Mouse (Mus musculus): ENCODE data around the gene Wdr5. TPM values are rescaled to one million over a fixed set of nuclear protein-coding genes. Genes with fewer than 3 reads are reported as not detected.

The Wdr5 gene
- 66.7 and 66.8 TPM in 2 replicates for polyA plus RNA-seq (2016; fragmentation: Nextera tagmentation; extraction: Ambion mirVana)

DNA sequence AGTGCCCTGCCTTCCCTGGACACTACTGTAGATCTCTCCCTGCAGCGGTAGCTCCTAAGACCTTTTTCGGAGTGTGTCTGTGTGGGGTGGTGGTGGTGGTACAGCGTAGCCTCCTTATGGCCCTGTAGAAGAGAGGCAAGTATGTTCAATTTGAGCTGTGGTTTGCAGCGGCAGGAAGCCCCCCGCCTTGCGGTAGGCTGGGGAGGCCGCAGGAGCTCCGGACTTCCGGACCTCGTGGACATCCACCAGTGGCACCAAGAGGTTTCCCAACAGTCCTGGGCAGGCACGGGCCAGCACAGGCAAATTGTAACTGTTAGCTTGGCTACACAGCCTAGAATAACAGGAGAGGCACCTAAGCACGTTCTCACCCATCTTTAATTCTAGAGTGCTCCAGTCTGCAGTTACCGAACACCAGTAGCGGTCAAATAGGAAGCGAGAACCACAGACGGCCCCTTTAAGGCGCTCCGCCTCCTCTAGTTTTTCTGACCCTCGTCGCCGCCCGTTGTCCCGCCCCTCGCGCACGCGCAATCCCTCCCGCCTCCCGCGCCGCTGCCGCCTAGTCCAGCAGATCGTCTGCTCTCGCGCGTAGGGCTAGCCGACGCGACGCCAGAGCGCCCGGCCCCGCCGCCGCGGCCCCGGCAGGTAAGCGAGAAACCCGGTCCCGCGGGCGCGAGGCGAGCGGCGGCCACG, at the start of gene Wdr5:
Wdr5 (plus strand) TSS at position 519 of the 690 bp plus-strand sequence.
- H3K4me2 ChIP-seq (replicated peaks): peak within 1 kb of the TSS; percentile 97
- peak; percentile 85 for ATAC-seq (ENCODE audit: insufficient number of reproducible peaks, insufficient read depth, low FRiP score, low TSS enrichment)
- H3K9me3 ChIP-seq: no peaks in the 10 kb centered on the region
- H3K4me1 ChIP-seq: peaks cover 27% of the 10 kb centered on the region
- H3K4me3 ChIP-seq: peak within 1 kb of the TSS; percentile 90
- H3K27ac ChIP-seq: peak within 1 kb of the TSS; percentile 87
- H3K36me3 ChIP-seq: peaks cover 13% of the 10 kb centered on the region
- peak within 1 kb of the TSS; percentile 94 for H3K9ac ChIP-seq
- no peaks in the 10 kb centered on the region for H3K27me3 ChIP-seq
- under 1% methylated on average over 57 of the region's 57 CpGs for WGBS

DNA sequence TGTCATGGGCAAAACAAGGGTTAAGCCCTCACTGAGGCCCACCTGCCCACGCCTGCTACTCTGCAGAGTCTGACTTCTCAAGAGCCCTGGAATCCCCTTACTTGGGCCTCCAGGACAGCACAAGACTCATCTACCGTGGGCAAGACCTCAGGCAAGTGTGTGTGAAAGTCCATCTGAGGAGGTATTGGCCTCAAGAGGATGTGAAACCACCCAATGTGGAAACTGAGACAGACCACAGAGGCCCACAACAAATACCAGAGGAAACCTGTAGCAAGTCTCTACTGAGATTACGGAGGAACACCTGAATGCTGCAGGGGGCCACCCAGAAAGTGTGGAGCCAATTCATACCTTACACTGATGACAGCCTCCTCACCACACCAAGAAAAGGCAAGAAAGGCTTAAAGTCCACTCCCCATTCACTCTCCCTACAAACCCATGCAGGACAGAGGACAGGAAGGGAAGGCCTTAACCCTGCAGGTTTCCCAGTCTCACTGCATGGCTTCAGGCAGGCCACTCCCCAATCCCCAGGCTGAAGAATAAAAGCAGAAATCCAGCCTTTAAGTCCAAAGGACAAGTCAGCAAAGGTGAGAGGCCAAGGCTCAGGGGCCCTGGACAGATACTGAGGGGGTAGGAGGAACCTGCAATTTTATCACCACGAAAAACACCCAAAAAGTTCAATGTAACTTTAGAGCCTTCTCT, 45.5 kb upstream of the Wdr5 start:
- 67% methylated on average over 4 of the region's 4 CpGs for WGBS

DNA sequence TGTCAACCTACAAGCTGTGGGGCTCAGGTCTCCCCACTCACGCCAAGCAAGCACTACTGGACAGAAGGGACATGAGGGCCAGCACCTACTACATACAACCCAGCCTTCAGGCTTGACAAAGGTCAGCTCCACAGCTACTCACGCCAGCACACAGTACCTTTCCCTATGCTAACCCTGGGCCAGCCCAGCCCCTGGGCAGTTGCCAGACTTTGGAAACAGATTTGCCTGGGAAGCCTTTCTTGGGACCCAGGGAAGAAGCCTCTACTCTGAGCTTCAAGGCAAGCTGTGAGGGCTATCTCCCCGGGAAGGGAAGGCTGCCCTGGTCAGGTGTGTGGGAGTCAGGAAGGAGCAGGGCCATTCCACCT, 45.0 kb upstream of the Wdr5 start:
- Histone ChIP-seq H3K36me3 (peaks cover 31% of the 10 kb centered on the region), H3K4me3 (no peak overlapping the region), H3K27me3 (no peaks in the 10 kb centered on the region), H3K9ac (no peak overlapping the region), H3K4me2 (replicated peaks) (no peak overlapping the region), H3K27ac (no peak overlapping the region), H3K9me3 (no peaks in the 10 kb centered on the region), H3K4me1 (peaks cover 52% of the 10 kb centered on the region)
- WGBS: 72% methylated on average over 3 of the region's 3 CpGs
- no peak for ATAC-seq (ENCODE audit: insufficient number of reproducible peaks, insufficient read depth, low FRiP score, low TSS enrichment)

More for the DNA sequence above, 45.5 kb upstream of the Wdr5 start:
- no peak overlapping the region for H3K4me3 ChIP-seq
- no peak for ATAC-seq (ENCODE audit: insufficient number of reproducible peaks, insufficient read depth, low FRiP score, low TSS enrichment)
- H3K4me1 ChIP-seq: peaks cover 52% of the 10 kb centered on the region
- no peak overlapping the region for H3K27ac ChIP-seq
- H3K27me3 ChIP-seq: no peaks in the 10 kb centered on the region
- peaks cover 36% of the 10 kb centered on the region for H3K36me3 ChIP-seq
- H3K9ac ChIP-seq: no peak overlapping the region
- no peak overlapping the region for H3K4me2 ChIP-seq (replicated peaks)
- no peaks in the 10 kb centered on the region for H3K9me3 ChIP-seq

DNA sequence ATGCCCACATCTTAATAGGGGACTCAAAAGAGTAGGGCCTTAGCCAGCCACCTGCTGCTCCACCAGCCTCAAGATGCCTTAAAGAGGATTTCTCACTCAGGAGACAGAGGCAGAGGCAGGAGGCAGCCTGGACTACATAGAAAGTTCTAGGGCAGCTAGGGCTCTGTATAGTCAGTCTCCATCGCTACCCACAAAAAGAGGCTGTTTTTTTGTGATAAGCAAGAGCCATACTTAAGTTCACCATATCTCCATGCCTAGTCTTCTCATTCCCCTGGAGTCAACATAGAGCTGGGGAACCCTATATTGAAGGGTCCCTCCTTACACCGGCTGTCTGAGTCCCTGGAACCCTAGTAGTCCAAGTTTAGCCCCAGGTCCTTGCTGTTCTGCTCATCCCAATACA, 44.4 kb upstream of the Wdr5 start:
- WGBS: 90% methylated on average over 2 of the region's 2 CpGs
- ATAC-seq (ENCODE audit: insufficient number of reproducible peaks, insufficient read depth, low FRiP score, low TSS enrichment): no peak
- Histone ChIP-seq H3K27ac (no peak overlapping the region), H3K9me3 (no peaks in the 10 kb centered on the region), H3K9ac (no peak overlapping the region), H3K4me3 (no peak overlapping the region), H3K27me3 (no peaks in the 10 kb centered on the region), H3K4me2 (replicated peaks) (no peak overlapping the region), H3K36me3 (peaks cover 31% of the 10 kb centered on the region), H3K4me1 (peaks cover 52% of the 10 kb centered on the region)

DNA sequence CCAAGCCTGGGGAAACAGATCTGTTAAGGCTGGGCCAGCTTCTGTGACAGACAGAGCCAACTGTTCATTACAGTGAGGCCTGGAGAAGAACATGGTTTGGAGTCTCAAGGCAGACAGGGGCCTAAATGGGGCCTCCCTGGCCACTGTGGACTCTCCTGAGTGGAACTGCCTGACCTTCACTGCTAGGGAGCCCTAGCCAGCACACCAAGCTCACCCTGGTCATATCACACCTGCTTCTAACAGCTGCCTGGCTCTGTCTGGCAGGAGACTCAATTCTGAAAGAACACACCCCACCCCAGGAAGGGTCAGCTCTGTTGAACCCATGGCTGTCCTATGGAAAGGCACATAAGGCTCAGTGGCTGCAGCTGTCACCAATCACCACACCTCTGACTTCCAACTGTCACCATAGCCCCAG, 43.8 kb upstream of the Wdr5 start:
- Histone ChIP-seq H3K4me2 (replicated peaks) (no peak overlapping the region), H3K27ac (no peak overlapping the region), H3K4me1 (peaks cover 52% of the 10 kb centered on the region), H3K27me3 (no peaks in the 10 kb centered on the region), H3K36me3 (peaks cover 25% of the 10 kb centered on the region), H3K9me3 (no peaks in the 10 kb centered on the region), H3K4me3 (no peak overlapping the region), H3K9ac (no peak overlapping the region)
- ATAC-seq (ENCODE audit: insufficient number of reproducible peaks, insufficient read depth, low FRiP score, low TSS enrichment): no peak

DNA sequence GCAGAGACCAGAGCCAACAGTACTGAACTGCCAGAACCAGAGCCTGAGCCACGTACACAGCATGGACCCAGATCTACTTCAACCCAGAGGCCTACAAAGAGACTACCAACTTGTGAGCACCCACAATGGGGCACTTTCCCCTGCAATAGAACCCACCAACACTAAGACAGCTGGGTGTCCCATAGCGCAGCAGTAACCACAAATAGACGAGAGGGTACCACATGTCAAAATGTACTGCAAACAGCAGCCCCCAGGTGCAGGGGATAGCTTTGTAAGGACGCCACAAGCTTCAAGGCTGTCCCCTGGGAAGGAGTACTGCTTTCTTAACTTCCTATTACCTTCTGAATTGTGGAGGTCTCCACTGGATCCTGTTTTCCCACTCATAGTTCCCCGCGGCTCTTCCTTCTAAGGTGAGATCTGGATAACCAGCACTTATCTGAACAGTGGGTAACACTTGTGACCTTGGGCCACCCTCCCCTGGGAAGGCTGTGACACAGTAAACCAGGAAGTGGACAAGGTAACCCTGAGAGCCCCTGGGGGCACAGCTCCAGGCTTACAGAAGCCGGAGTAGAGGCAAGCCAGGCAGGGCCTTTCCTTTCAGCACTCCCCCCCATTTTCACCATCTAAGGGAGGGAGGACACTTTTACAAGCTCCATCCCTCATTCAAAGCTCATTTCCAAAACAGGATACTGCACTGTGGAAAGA, 41.7 kb upstream of the Wdr5 start:
- WGBS: 63% methylated on average over 7 of the region's 7 CpGs
- H3K27ac ChIP-seq: no peak overlapping the region
- peaks cover 10% of the 10 kb centered on the region for H3K36me3 ChIP-seq
- H3K4me2 ChIP-seq (replicated peaks): peak overlapping the region; percentile 98
- no peak for ATAC-seq (ENCODE audit: insufficient number of reproducible peaks, insufficient read depth, low FRiP score, low TSS enrichment)
- H3K9me3 ChIP-seq: no peaks in the 10 kb centered on the region
- H3K4me3 ChIP-seq: peak overlapping the region; percentile 79
- H3K4me1 ChIP-seq: peaks cover 63% of the 10 kb centered on the region
- H3K9ac ChIP-seq: peak overlapping the region; percentile 91
- H3K27me3 ChIP-seq: no peaks in the 10 kb centered on the region

DNA sequence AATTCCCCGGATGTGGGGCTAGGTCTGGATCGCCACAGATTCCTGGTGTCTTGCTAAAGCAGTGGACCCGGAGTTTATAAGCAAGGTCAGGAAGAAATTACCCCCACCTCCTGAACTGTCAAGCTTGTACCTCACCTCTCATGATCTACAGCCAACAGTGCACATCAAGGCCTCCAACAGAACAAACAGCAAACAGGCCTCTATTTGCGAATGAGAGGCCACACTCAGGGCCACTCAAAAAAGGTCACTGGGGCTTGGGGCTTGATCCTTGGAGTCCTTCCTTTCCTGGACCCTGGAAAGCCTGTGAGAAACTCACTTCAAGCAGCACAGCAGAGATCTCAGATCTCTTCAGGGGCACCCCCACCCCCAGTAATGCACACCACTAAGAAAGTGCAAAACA, 41.0 kb upstream of the Wdr5 start:
- H3K36me3 ChIP-seq: peaks cover 8% of the 10 kb centered on the region
- no peaks in the 10 kb centered on the region for H3K27me3 ChIP-seq
- H3K4me1 ChIP-seq: peaks cover 63% of the 10 kb centered on the region
- ATAC-seq (ENCODE audit: insufficient number of reproducible peaks, insufficient read depth, low FRiP score, low TSS enrichment): no peak
- peak overlapping the region; percentile 79 for H3K4me3 ChIP-seq
- H3K9me3 ChIP-seq: no peaks in the 10 kb centered on the region
- 17% methylated on average over 4 of the region's 4 CpGs for WGBS
- peak overlapping the region; percentile 91 for H3K9ac ChIP-seq
- H3K27ac ChIP-seq: no peak overlapping the region
- H3K4me2 ChIP-seq (replicated peaks): peak overlapping the region; percentile 98

DNA sequence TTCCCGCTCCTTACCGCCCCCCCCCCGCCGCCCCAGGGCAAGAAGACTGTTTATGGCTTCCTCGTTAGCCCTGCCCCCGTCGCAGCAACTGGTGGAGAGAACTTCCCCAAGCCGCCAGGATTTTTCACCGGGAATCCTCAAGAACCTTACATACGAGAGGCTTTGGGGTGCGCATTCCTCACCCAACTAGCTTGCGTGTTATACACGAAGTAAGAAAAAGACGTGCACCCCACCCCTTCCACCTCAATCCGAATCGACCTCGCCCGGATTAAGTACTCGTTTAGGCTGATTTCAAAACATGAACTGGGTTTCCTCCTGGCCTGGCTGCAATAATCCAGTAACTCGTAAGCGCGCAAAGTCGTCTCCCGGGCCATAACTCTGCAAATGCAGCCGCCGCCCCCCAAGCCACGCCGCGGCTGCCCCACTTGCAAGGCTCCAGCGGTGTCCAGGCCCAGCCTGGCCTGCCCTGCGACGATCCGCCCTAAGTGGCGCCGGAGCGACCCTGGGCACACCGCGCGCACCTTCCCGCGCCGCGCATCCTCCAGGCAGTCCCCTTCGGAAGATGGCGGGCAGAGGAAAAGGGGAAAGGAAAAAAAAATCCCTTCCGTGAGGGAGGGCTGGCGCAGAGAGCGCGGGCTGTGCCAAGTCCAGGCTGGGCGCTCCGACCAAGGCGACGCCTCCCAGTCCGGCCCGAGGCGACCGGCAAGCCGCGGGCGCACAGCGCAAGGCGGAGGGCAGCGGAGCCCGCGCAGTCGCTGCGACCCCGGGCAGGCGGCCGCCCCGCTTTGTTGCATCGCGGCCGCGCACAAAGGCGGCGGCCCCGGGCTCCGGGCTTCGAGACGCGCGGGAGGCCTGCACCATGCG, 40.1 kb upstream of the Wdr5 start:
- peaks cover 54% of the 10 kb centered on the region for H3K4me1 ChIP-seq
- peak overlapping the region; percentile 98 for H3K27ac ChIP-seq
- peaks cover 8% of the 10 kb centered on the region for H3K36me3 ChIP-seq
- peak overlapping the region; percentile 98 for H3K4me2 ChIP-seq (replicated peaks)
- WGBS: under 1% methylated on average over 82 of the region's 84 CpGs
- H3K9ac ChIP-seq: peak overlapping the region; percentile 91
- H3K9me3 ChIP-seq: no peaks in the 10 kb centered on the region
- H3K4me3 ChIP-seq: peak overlapping the region; percentile 79
- peak; percentile 20; the same call in 1 of the 2 replicates for ATAC-seq (ENCODE audit: insufficient number of reproducible peaks, insufficient read depth, low FRiP score, low TSS enrichment)
- no peaks in the 10 kb centered on the region for H3K27me3 ChIP-seq

DNA sequence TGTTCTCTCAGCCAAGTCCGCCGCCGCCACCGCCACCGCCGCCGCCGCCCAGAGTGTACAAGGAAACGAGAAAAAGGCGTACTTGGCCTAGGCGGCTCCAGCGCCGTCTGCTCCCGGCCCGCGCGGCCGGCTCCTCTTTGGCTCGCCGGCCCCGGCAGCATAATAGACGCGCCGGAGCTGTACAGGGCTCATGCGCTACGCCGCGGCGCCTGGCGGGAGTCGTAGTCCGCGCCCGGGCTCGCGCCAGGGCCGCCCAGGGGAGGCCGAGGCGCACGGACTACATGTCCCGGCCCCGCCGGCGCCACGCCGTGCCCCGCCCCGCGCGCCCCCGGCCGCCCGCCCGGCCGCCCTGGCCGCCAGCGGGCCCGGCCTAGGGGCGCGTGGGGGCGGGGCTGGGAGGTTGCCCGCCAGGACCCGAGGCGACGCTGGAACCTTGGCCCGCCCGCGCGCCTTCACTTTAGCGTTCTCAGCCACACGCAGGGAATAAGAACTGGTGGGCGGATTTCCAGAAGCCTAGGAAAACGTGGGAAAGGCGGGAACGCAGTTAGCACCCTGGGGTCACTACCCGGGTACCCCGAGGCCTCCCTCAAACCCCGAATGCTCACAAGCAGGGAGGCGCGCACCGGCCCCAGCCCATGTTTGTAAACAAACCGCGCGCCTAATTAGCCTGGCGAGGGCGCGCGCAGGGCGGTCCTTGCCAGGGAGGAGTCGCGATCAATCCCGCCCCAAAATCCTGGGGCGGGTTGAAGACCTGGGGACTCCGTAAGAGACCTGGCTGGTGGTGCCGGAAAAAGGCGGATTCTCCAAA, 39.3 kb upstream of the Wdr5 start:
- peaks cover 47% of the 10 kb centered on the region for H3K4me1 ChIP-seq
- H3K36me3 ChIP-seq: peaks cover 8% of the 10 kb centered on the region
- no peaks in the 10 kb centered on the region for H3K27me3 ChIP-seq
- WGBS: under 1% methylated on average over 96 of the region's 96 CpGs
- H3K9me3 ChIP-seq: no peaks in the 10 kb centered on the region
- peak overlapping the region; percentile 98 for H3K27ac ChIP-seq
- peak overlapping the region; percentile 91 for H3K9ac ChIP-seq
- H3K4me2 ChIP-seq (replicated peaks): peak overlapping the region; percentile 98
- ATAC-seq (ENCODE audit: insufficient number of reproducible peaks, insufficient read depth, low FRiP score, low TSS enrichment): peak; percentile 99
- peak overlapping the region; percentile 79 for H3K4me3 ChIP-seq

DNA sequence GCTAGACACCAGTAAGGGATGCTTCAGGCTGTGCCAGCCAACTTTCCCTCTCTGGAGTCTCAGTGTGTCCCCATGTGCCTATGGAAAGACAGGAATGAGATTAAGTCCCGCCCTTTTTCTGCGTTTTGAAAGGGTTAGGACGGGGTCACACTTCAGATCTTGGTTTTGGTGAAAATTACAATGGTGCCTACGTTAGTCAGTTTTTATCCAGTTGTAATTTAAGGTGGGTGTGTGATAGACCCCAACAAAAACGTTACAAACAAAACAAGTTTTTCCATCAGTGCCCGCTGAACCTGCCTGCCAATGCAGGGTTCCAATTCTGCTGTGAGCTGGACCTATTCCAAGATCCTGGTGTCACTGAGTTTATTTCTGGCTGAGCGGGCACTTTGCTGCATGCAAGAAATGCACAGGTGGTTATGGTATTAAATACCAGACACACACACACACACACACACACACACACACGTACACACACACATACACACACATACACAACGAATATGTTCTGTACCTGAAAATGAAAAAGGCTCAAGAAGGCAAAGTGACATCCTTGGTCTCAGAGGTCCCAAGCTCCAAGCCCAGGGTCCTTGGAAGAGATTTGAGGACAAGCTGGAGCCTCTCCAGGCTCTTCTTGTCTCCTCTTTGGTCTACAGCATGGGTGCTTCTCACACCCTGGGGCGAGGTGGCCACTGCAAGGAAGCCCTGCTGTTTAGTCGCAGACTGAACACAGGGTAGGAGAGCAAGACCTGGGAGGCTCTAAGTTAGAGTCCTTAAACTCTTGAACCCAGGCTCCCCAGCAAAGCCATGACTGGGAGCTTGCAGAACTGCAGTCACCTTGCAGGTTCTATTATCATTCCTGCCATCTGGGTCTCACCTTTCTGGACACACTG, 38.4 kb upstream of the Wdr5 start:
- H3K27me3 ChIP-seq: no peaks in the 10 kb centered on the region
- ATAC-seq (ENCODE audit: insufficient number of reproducible peaks, insufficient read depth, low FRiP score, low TSS enrichment): no peak; the same call in 1 of the 2 replicates
- peak overlapping the region; percentile 93 for H3K27ac ChIP-seq
- H3K4me3 ChIP-seq: peak overlapping the region; percentile 79
- peak overlapping the region; percentile 98 for H3K4me2 ChIP-seq (replicated peaks)
- 33% methylated on average over 11 of the region's 11 CpGs for WGBS
- H3K9me3 ChIP-seq: no peaks in the 10 kb centered on the region
- peaks cover 38% of the 10 kb centered on the region for H3K4me1 ChIP-seq
- peak overlapping the region; percentile 64 for H3K9ac ChIP-seq
- peaks cover 5% of the 10 kb centered on the region; the same call in 1 of the 2 replicates for H3K36me3 ChIP-seq

All from embryonic facial prominence, embryonic 12.5 days (tissue).